Mouse (Mus musculus) ES-E14 (cell line): ENCODE data around the gene Arpc2. TPM values are rescaled to one million over a fixed set of nuclear protein-coding genes. Genes with fewer than 3 reads are reported as not detected.

Experiments used
- DNase-seq: peaks from one replicate; pipeline ENCODE4 v3.0.0-alpha.2; 2013; ENCODE audit warnings: low read depth, low spot score
- H3K27ac ChIP-seq: 2 replicates; pipeline ENCODE4 v1.5.1; 2012; ENCODE audit warnings: low read depth, mild to moderate bottlenecking, low read length, moderate library complexity, mixed read lengths; ENCODE audit not compliant: poor library complexity, insufficient read depth, severe bottlenecking
- H3K36me3 ChIP-seq: 2 replicates; pipeline ENCODE4 v1.6.1; 2012; ENCODE audit warnings: mild to moderate bottlenecking, low read length, moderate library complexity, mixed read lengths; ENCODE audit not compliant: control insufficient read depth, poor library complexity, insufficient read depth, severe bottlenecking
- H3K4me1 ChIP-seq, 2 experiments: fragments of 150-350 bp in 1 of 2; sonication (generic) in 1 of 2; 2 replicates each; pipeline ENCODE4 v1.6.1; 2012; ENCODE audit warnings: low read length in 2 of 2, mild to moderate bottlenecking in 1 of 2, mixed read lengths in 1 of 2; ENCODE audit not compliant: control insufficient read depth in 2 of 2, insufficient read depth in 2 of 2, poor library complexity in 1 of 2
- H3K4me3 ChIP-seq, 2 experiments: fragments of 150-350 bp in 1 of 2; sonication (generic) in 1 of 2; 2 replicates each; pipeline ENCODE4 v1.5.1; 2012; ENCODE audit warnings: low read length in 2 of 2, low read depth in 1 of 2, mild to moderate bottlenecking in 1 of 2, mixed read lengths in 1 of 2; ENCODE audit not compliant: insufficient read depth in 1 of 2, poor library complexity in 1 of 2, severe bottlenecking in 1 of 2
- H3K9ac ChIP-seq: 2 replicates; pipeline ENCODE4 v1.6.1; 2012; ENCODE audit warnings: low read depth, mild to moderate bottlenecking, low read length, mixed read lengths; ENCODE audit not compliant: poor library complexity, insufficient read depth, severe bottlenecking
- H3K9me3 ChIP-seq: fragments of 150-350 bp; sonication (generic); 2 replicates; pipeline ENCODE4 v1.6.1; 2012; ENCODE audit warnings: low read depth, mild to moderate bottlenecking, low read length; ENCODE audit not compliant: control insufficient read depth, insufficient read depth
- CHD2 ChIP-seq: IDR thresholded peaks from 2 replicates; pipeline ENCODE4 v1.6.1; 2014; ENCODE audit warnings: mild to moderate bottlenecking, low read depth, low read length, inconsistent platforms
- HCFC1 ChIP-seq: IDR thresholded peaks from 2 replicates; pipeline ENCODE4 v1.6.1; 2012; ENCODE audit warnings: low read length, inconsistent platforms, borderline replicate concordance; ENCODE audit not compliant: insufficient read depth
- MAFK ChIP-seq: IDR thresholded peaks from 2 replicates; pipeline ENCODE4 v1.6.1; 2014; ENCODE audit warnings: mild to moderate bottlenecking, low read depth, low read length, inconsistent platforms; ENCODE audit not compliant: insufficient read depth
- ZC3H11A ChIP-seq: IDR thresholded peaks from 2 replicates; pipeline ENCODE4 v1.6.1; 2012; ENCODE audit warnings: low read depth, mild to moderate bottlenecking, inconsistent platforms, low read length, borderline replicate concordance
- ZNF384 ChIP-seq: IDR thresholded peaks from 2 replicates; pipeline ENCODE4 v1.6.1; 2012; ENCODE audit warnings: low read depth, low read length, inconsistent platforms
- in situ Hi-C, 2 experiments: fragments of 600-800 bp; cut with MboI; formaldehyde crosslinking; loops; one replicate each; pipeline ENCODE4 v1.15.1; 2025; ENCODE audit warnings: low sequenced_read_pairs in 2 of 2, inconsistent platforms in 1 of 2; ENCODE audit not compliant: unreplicated experiment in 2 of 2
- total RNA-seq: library from RNA; depleted of rRNA; stranded (reverse); fragments of 300-350 nt; gene quantifications from 2 replicates; pipeline ENCODE4 v1.2.3, GENCODE M21; 2012

Arpc2 gene
- total RNA-seq, 1 experiment, result 100 TPM

- Histone ChIP-seq H3K9ac (no peak overlapping the region), H3K9me3 (no peaks in the 10 kb centered on the region), H3K27ac (no peak overlapping the region), H3K4me3 (no peak overlapping the region), H3K4me1 (no peaks in the 10 kb centered on the region), H3K36me3 (peaks cover 35% of the 10 kb centered on the region)
- in situ Hi-C loops, result no loop called here
- no peak for DNase-seq
- TF ChIP-seq ZC3H11A, result no peak
- no peak for TF ChIP-seq CHD2
Measured at GRCm38 (mm10) chr1:74268750-74269149, 32.9 kb downstream of the Arpc2 start.

- H3K9ac ChIP-seq, result no peak overlapping the region
- H3K4me1 ChIP-seq, result no peaks in the 10 kb centered on the region
- in situ Hi-C loops, result no loop called here
- no peak overlapping the region for H3K4me3 ChIP-seq
- H3K9me3 ChIP-seq, result no peaks in the 10 kb centered on the region
- TF ChIP-seq ZNF384 (no peak), ZC3H11A (no peak), CHD2 (no peak), MAFK (no peak), HCFC1 (no peak)
- H3K36me3 ChIP-seq, result peaks cover 10% of the 10 kb centered on the region
- no peak for DNase-seq
- H3K27ac ChIP-seq, result no peak overlapping the region
Measured at GRCm38 (mm10) chr1:74271659-74272058, 35.8 kb downstream of the Arpc2 start.

GRCm38 (mm10) chr1:74275015-74275414, 39.1 kb downstream of the Arpc2 start:
- in situ Hi-C loops, result no loop called here

GRCm38 (mm10) chr1:74277041-74277440, 41.2 kb downstream of the Arpc2 start:
- no peak overlapping the region for H3K9ac ChIP-seq
- H3K27ac ChIP-seq, result no peak overlapping the region
- H3K4me3 ChIP-seq, result no peak overlapping the region
- in situ Hi-C loops, result no loop called here
- no peaks in the 10 kb centered on the region for H3K9me3 ChIP-seq
- H3K4me1 ChIP-seq, result peaks cover 0 to 4% of the 10 kb centered on the region in 2 experiments; a peak in 1 of 4 replicates
- H3K36me3 ChIP-seq, result peaks cover 27% of the 10 kb centered on the region
- TF ChIP-seq HCFC1 (no peak), MAFK (no peak), ZC3H11A (no peak), CHD2 (no peak)
- no peak for DNase-seq

More at GRCm38 (mm10) chr1:74275015-74275414, 39.1 kb downstream of the Arpc2 start:
- DNase-seq, result no peak
- Histone ChIP-seq H3K9me3 (no peaks in the 10 kb centered on the region), H3K4me3 (no peak overlapping the region), H3K27ac (no peak overlapping the region), H3K36me3 (peaks cover 7% of the 10 kb centered on the region), H3K4me1 (peaks cover 0 to 4% of the 10 kb centered on the region in 2 experiments; a peak in 1 of 4 replicates), H3K9ac (no peak overlapping the region)
- TF ChIP-seq MAFK, result no peak
- no peak for TF ChIP-seq CHD2
- TF ChIP-seq HCFC1, result no peak
- TF ChIP-seq ZNF384, result no peak
- no peak for TF ChIP-seq ZC3H11A

GRCm38 (mm10) chr1:74277883-74278537, 42.1 kb downstream of the Arpc2 start:
- H3K4me1 ChIP-seq, result peaks cover 0 to 6% of the 10 kb centered on the region in 2 experiments; a peak in 1 of 4 replicates
- TF ChIP-seq CHD2 (no peak), ZNF384 (no peak), HCFC1 (no peak), ZC3H11A (no peak), MAFK (no peak)
- H3K9ac ChIP-seq, result no peak overlapping the region
- H3K27ac ChIP-seq, result no peak overlapping the region
- in situ Hi-C loops, result no loop called here
- no peak overlapping the region for H3K4me3 ChIP-seq
- no peak for DNase-seq
- H3K36me3 ChIP-seq, result peaks cover 35% of the 10 kb centered on the region
- H3K9me3 ChIP-seq, result no peaks in the 10 kb centered on the region
